Mouse (Mus musculus) erythroid progenitor cell, adult 5-6 weeks (primary cell): ENCODE measurements around the gene Kcnk3. TPM values are rescaled to one million over a fixed set of nuclear protein-coding genes. Genes with fewer than 3 reads are reported as not detected.

ENCODE experiments used
- ATAC-seq: replicated peaks from 2 replicates; pipeline ENCODE4 v1.8.0; 2016; ENCODE audit warnings: moderate number of reproducible peaks, mild to moderate bottlenecking, moderate TSS enrichment, inconsistent platforms; ENCODE audit not compliant: poor library complexity, low FRiP score, severe bottlenecking
- total RNA-seq, 2 experiments: library from RNA; stranded (forward) in 1 of 2; stranded (reverse) in 1 of 2; fragments of 150-400 nt in 1 of 2; fragments of 186-747, 209-891 nt in 1 of 2; gene quantifications; 2 replicates each; pipeline versions ENCODE4 v1.2.3 to v1.2.4; 2015 to 2017; ENCODE audit warnings: low replicate concordance in 2 of 2

The Kcnk3 gene
- total RNA-seq, 2 experiments from 2014 or later, result not detected

DNA sequence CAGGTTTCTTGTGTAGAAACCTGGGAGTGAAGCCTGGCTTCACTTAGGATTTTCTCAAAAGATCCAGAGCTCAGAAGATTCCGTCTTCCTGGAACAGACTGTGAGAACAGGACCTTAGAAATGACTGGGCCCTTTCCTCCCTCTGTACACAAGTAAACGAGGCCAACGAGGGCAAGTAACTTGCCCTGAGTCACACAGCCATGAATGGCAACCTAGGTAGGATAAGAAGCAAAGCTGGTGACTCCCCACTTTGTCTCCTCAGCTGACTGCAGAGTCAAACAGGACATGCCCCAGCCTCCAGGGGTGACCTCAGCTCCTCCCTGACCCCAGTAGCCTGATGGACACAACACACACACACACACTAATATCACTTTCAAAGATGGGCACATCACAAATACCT, 37.4 kb downstream of the Kcnk3 start:
- ATAC-seq, result no peak

DNA sequence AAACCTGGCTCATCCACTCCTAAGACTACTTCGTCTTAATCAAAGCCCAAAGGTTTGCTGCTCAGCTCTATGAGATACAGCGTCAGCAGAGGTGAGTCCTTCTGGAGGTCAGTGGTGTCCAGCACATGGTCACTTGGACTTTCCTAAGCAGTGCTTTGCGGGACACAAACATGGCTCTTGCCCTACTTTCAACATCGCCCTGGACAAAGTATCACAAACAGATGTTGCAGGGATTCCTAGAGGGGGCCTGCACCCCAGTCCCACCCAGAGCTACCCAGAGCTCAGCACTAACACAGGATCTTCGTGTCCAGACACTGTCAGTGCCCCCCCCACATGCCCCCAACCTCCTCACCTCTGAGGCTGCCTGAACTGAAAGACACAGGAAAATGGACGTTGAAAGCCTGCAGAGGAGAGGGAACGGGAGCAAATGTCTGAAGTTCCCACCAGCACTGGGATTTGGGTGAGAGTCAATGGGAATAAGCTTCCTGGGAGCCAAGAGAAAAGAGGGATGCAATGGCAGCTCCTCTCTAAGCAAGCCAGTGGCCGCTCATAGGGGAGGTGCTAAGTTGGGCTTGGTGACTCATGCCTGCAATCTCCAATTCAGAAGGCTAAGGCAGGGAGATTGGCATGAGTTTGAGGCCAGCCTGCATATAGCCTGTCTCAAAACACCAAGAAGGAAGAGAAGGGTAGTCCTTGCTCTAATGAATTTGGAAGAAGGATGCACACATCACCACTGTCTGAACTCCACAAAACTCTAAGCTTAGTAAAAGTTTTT, 38.5 kb downstream of the Kcnk3 start:
- ATAC-seq, result no peak

DNA sequence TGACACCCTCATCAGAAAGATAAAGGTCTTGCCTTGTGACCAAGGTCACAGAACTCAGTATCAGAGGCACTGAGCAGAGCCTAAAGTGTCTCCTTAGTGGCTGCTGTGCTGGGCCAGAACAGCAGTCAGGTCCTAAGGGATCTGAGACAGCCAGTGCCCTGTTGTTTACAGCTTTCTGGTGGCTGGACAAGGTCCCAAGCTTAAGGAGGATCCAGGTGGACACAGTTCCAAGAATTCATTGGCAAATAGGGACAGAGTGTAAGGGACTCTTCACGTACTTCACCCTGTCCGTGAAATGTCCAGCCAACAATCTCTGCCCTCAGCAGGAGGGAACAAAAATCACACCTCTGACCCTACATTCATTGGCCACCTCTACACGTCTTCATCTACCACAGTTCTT, 40.5 kb downstream of the Kcnk3 start:
- no peak for ATAC-seq

DNA sequence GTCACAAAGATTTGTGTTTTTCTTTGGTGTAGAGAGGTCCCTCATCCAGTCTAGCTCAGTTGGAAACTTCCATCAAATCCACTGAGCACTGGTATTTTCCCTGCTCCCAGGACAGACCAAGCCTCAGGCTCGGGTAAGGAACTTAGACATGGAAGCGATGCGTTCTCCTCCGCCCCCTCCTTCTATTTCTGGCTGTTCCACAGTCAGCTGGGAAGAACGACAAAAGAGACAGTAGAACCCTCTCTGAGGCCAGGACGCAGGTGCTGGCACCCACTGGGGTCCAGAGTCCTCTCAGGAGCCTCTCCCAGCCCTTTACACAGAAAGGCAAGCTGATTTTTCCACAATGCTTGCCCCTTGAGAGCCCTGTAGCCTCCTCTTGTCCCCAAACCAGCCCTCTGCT, 42.4 kb downstream of the Kcnk3 start:
- no peak for ATAC-seq

DNA sequence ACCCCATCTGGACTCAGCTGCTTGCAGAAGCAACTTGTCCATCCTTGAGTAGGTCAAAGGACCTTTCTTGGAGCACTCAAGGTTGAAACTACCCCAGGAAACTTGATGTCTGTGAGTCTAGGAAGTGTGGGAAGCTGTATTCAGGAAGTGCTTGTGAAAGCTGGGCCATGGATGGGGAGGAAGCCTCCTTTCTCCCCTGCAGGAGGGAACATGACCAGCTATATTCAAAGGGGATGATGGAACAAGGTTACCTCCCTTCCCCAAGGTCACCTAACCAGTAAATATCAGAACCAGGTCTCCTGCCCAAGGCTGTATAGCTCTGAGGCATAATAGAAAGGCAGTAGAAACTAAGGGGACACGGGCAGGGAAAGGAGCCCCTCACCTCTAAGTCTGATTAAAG, 44.2 kb downstream of the Kcnk3 start:
- ATAC-seq, result no peak

DNA sequence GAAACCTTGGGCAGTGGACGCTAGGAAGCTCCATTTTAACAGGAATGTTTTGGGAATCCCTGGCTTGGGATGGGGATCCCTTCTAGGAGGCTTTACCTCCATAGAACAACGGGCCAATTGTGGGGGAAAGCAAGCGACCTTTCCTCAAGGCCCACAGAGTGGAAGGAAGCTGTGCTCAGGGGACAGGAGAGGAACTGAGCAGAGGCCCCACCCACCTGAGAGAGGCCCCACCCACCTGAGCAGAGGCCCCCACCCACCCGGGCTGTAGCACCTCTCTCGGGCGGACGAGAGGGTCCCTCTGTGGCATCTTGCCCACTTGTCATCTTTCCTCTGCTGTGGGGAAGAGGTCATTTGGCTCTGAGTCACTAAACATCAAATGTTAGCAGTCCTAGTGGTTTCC, 49.0 kb downstream of the Kcnk3 start:
- no peak for ATAC-seq

DNA sequence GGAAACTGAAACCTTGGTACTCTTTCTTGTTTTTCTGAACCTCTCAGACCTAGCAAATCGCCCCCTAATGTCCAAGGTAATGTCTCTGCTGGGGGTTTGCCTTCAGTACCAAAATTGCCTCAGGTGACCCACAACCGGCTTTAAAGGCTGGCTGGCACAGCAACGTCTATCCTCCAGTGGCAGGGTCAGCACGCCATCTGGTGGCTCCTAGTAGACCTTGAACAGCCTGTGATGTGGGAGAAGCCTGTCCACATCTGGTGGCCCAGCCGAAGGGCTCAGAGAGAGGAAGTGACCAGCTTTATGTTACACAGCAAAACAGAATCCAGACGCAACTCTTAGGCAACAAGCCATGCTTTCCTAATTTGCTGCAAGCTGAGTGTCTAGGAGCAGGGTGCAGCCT, 50.1 kb downstream of the Kcnk3 start:
- peak; percentile 56; the same call in 1 of the 2 replicates for ATAC-seq

DNA sequence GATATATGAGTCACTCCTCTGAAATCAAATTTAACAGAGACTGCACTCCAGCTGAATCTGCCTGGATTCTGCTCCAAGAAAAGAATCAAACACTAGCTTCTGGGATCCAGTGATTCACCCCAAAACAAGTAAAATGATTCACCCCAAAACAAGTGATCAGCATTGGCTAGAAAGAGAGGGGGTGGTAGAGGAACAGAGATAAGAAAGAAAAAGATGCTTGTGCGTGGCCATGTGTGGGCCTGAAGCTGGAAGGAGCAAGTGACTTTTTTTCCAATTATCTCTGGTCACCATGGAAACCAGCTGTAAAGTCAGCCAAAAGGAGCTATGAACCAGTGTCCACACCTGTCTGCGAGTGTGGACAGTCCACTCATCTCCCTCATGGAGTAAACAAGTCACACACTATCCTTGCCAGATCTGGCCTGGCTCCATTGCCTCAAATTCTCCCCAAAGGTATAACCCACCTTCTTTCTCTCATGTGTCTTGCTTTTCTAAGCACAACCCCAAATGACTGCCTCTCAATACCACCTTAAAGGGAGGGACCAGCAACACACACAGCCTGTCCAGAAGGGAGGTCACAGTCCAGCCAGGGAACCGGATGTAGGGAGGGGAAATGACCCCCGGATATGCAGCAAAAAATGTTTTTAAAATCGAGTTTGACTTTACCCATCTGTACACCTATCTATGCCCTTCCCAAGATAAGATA, 55.7 kb downstream of the Kcnk3 start:
- no peak for ATAC-seq

DNA sequence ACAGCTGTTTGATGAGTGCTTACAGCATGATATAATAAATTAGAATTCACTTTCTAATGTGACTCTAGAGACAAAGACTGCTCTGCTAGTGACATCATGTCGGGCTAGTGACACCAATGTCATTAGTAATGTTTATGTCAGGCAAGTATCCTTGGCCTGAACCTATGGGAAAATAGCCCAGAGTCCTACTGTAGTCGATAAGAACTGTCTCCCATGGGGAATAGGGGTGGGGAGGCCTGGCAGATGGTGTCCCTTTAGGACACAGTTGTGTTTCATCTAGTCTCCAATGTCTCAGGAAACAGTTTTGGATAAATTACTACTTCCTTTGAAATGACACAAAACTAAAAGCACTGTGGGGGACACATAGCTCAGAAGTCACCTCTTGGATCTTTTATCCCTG, 58.1 kb downstream of the Kcnk3 start:
- ATAC-seq, result no peak

DNA sequence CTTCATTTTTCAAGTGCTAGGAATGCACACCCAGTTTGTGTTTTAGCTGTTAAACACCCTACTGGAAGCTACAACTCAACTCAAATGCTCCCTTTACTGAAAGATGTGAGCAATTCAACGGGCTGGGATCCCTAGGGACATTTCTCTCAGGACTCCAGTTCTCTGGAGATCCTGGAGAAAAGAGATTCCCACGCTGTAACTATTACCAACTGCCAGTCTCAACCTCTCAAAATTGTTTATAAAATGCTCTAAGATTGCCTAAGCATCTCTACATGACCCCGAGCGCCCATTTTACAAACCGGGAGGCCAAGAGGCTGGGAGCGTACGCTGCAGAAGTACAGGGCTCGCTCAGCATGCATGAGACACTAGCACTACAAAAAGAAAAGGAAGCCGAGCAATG, 59.4 kb downstream of the Kcnk3 start:
- ATAC-seq, result peak; percentile 9; the same call in 1 of the 2 replicates

DNA sequence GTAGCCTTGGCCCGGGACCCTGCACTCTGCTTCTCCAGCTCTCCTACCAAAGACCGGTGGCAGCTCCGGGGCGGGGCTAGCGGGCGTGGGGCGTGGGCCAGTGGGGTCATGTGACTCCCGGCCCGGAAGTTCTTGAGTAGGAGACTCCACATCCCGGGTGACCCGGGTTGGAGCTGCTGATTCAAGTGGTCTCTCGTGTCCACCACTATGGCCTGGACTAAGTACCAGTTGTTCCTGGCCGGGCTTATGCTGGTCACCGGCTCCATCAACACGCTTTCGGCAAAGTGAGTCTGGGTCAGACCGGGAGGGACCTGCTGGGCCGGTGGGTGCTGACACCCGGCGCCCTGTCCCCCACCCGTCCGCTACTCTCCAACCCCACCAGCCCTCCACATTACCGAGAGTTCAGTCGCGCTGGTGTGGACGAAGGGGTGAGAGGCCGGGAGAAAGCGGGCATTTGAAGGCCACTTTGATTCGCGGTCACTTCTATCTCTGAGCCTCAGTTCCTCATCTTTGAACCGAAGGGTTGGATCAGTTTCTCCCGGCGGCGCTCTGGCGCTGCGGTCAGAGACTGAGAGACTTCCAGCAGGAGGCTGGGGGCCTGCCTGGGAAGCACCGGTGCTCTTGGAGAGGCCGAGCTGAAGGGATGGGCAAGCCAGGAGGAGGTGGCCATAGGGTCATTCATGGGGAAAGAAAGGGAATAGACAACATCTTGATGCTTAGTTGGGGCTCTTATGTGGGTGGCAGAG, 60.0 kb downstream of the Kcnk3 start, which contains the start of gene Slc35f6:
TSS of gene Slc35f6 (plus strand) at position 119 of the 746 bp plus-strand sequence.
- peak; percentile 97 for ATAC-seq

DNA sequence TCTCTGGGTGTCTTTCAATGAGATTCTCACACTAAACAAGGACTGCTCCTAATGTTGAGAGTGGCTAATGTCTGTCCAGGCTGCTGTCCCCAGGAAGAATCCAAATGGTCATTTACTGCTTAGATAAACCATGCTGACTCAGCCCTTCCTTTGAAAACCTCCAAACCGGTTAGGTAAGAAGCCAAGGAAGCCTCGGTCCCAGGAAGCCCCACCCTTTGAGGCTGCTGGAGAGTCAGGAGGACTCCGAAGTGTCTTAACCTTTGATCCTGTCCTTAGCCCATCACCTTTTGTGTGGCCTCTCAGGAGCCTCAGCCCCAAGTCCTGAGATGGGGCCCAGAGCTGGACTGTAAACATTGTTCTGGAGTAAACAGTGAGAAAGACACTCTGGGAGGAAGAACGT, 61.6 kb downstream of the Kcnk3 start:
- no peak for ATAC-seq

DNA sequence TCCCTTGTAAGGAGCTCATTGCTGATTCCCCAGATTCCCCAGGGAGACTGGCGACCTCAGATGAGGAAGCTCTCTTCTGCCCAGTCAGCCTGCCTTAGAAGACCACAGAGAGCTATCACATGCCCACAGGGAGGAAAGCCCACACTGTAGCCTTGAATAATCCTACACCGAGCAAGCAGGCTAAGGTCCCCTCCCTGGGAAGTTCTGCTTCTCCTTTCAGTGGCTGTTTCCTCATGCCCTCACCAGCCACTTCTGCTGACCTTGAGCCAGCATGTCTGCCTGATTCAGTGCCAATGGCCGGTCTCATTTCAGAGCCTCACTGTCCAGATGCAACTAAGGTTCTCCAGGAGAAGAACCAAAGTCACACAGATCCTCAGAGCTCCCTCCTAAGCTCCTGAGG, 62.8 kb downstream of the Kcnk3 start:
- no peak for ATAC-seq

DNA sequence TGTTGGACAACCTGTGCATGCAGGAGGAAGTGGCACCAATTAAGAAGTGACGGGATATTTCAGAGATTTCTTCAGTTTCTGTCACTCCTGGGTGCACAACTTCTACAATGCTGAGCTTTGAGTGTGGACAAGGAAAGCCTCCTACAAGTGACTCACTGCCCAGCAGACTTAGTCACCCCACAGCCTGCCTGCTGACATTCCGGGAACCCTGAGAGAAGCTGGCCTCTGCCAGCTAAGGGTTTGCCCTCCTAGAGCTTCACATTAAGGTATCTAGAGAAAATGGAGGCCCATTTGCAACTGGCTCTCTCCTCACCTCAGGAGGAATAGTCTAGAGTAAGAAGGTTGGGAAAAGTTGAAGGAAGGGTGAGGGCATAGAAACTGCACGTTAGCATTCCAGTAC, 63.6 kb downstream of the Kcnk3 start:
- no peak for ATAC-seq

DNA sequence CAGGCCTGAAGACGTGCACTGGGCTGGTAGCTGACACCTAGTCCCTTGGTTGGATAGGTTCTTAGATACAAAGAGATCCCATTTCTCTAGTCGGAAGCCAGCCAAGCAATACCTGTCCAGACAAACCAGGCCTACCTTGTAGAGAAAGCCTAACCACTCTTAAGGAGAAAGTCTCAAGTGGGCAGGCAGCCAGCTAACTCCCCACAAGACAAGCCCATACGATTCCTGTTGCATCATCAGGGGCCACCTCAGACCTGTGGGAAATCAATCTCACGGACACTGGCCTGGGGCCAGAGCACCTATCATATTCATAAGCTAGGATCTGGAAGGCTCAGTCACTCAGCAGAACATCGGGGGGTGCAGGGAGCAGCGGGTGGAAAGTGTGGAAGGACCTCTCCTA, 65.3 kb downstream of the Kcnk3 start:
- ATAC-seq, result no peak

DNA sequence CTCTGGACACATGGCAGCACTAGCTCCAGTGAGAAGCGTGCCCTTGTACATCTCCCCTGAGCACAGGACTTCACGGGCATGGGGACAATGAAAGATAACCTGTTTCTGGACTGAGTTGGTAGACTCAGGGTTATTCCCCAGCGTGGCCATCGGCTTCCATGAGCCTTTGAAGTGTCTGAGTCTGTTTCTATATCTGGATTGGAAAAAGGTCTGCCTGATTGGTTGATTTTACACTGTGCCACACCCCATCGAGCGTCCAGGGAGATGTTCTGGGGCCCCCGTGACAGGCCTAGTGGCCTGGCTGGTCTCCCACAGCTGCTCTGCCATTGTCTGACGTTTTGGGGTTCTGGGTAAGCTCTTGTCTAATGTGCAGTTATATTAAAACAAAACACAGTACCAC, 67.1 kb downstream of the Kcnk3 start:
- ATAC-seq, result no peak

DNA sequence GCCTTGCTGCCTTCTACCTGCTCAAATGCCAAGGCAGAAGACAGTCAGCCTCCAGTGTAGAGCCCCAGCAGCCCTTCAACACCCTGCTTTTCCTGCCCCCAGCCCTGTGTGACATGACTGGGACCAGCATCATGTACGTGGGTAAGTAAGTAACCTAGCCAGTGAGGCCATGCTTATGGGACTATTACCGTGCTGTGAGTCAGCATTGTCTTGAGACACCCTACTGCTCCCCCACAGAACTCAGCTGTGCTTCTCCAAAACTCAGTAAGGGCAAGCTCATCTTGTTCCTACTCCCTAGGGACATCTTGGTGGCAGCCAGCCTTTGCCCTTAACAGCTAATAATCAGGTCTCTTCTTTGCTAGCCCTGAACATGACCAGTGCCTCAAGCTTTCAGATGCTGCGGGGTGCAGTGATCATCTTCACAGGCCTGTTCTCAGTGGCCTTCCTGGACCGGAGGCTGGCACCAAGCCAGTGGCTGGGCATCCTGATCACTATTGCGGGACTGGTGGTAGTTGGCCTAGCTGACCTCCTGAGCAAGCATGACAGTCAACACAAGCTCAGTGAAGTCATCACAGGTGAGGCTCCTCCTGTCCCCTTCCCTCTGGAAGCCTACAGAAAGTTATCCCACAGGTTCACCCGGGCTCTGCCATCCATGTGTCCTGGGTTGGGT, 67.7 kb downstream of the Kcnk3 start:
- ATAC-seq, result no peak

DNA sequence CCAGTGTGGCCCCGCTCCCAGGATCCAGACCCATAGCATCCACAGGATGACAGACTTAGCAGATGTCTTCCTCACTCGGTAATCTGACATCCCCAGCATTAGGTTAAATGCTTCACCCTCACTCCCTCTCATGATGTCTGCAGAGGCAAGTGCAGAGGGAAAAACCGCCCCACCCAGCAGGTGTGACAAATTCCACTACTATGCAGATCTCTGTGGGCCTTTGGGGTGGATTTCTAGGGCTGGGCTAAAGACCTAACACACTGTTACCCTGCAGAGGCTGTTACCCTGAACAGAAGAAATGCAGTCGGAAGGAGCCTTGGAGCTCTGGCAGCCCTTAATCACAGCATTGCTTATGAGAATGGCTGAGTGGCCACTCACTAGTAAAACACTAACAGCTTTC, 71.1 kb downstream of the Kcnk3 start:
- no peak for ATAC-seq

DNA sequence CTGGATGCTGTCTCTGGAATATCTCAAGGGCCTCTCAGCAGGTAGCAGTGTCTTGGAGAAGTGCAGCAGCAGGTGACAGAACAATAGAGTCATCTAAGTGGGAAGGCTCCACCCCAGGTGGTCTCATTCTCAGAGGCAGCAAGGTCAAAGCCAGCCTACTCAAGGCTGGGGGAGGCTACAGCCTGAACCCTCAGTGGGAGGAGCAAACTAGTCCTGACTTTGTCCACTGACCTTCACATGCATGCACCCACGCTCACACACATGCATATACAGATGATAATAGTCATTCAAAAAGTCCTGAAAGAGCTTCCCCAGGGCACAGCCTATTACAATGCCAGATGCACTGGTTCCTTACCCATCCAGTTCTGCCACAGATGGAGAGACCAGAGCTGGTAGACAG, 72.3 kb downstream of the Kcnk3 start:
- ATAC-seq, result no peak

DNA sequence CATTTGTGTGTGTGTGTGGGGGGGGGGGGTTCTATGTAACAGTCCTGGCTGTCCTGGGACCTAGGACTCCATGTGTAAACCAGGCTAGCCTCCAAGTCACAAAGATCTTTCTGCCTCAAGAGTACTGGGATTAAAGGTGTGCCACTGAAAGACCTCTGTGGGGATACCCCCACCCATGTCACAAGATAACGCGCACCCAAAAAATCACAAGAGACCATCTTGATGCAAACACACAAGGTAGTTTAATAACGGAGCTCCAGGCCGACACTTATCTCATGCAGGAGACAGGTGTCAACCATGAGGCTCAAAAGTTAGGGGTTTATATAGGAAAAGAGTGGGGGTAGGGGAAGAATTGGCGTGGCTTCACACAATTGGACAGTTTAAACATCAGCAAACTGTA, 72.8 kb downstream of the Kcnk3 start:
- no peak for ATAC-seq
